Mouse (Mus musculus) left cerebral cortex, postnatal 4 days (tissue): ENCODE results near the gene Bgn. TPM values are rescaled to one million over a fixed set of nuclear protein-coding genes. Genes with fewer than 3 reads are reported as not detected.

Source experiments
- total RNA-seq, 2 experiments: library from RNA; stranded (reverse); gene quantifications; 2 replicates each; pipeline ENCODE4 v1.2.3; 2021

Gene Bgn
- total RNA-seq, 2 experiments from 2014 or later: 49.5 to 51.5 TPM

Other genes with a start within 250 kb of the Bgn start
- not detected for gene Xlr4c, start 240.5 kb upstream of the Bgn start, total RNA-seq
- not detected for gene Xlr3c, start 218.2 kb upstream of the Bgn start, total RNA-seq
- gene Xlr5a, start 190.6 kb upstream of the Bgn start, total RNA-seq: not detected
- not detected for gene Xlr5c, start 190.6 kb upstream of the Bgn start, total RNA-seq
- gene Gm45015, start 146.8 kb upstream of the Bgn start, total RNA-seq: not detected
- gene Zfp275, start 141.0 kb upstream of the Bgn start, total RNA-seq: 10 to 100 TPM; 20.3 to 20.7 TPM
- under 1 TPM in 1 of 2 experiments, not detected in 1; 0.18 TPM for gene Gm18336, start 84.9 kb upstream of the Bgn start, total RNA-seq
- gene Zfp92, start 72.5 kb upstream of the Bgn start, total RNA-seq: 1 to 10 TPM; 2.7 to 3.7 TPM
- not detected for gene Trex2, start 48.3 kb upstream of the Bgn start, total RNA-seq
- 10 to 100 TPM; 27.8 to 28.0 TPM for gene Haus7, start 24.6 kb upstream of the Bgn start, total RNA-seq
- 10 to 100 TPM; 31.9 to 39.1 TPM for gene Atp2b3, start 19.5 kb downstream of the Bgn start, total RNA-seq
- under 1 TPM; 0.12 to 0.14 TPM for gene Dusp9, start 155.8 kb downstream of the Bgn start, total RNA-seq
- 100 to 1,000 TPM; 105 to 140 TPM for gene Pnck, start 176.5 kb downstream of the Bgn start, total RNA-seq
- gene Slc6a8, start 189.5 kb downstream of the Bgn start, total RNA-seq: 10 to 100 TPM; 52.2 to 64.8 TPM
- gene Bcap31, start 232.6 kb downstream of the Bgn start, total RNA-seq: 10 to 100 TPM; 62.0 to 62.1 TPM
- 10 to 100 TPM; 16.8 to 16.9 TPM for gene Abcd1, start 233.0 kb downstream of the Bgn start, total RNA-seq